Mouse (Mus musculus) neural tube, embryonic 15.5 days (tissue): ENCODE data around the gene Pcsk1n. TPM values are rescaled to one million over a fixed set of nuclear protein-coding genes. Genes with fewer than 3 reads are reported as not detected.
"Not testable (repeated sequence)": the region's sequence is repeated elsewhere in the genome, so short reads cannot be mapped to it uniquely, and the experiment has no call there.

Experiments
- ATAC-seq: fragments of 200-750 bp; cut with Nextera tagmentation; 2 replicates; pipeline ENCODE4 v1.8.0; 2017; ENCODE audit warnings: mild to moderate bottlenecking, moderate TSS enrichment, moderate library complexity; ENCODE audit not compliant: low FRiP score
- H3K27ac ChIP-seq: fragments of 300-500 bp; sonication (generic); replicated peaks from 2 replicates; pipeline ENCODE4 v1.5.1; 2015; ENCODE audit warnings: mild to moderate bottlenecking, inconsistent platforms
- H3K27me3 ChIP-seq: fragments of 300-500 bp; sonication (generic); replicated peaks from 2 replicates; pipeline ENCODE4 v1.6.1; 2015; ENCODE audit warnings: inconsistent platforms
- H3K36me3 ChIP-seq: fragments of 300-500 bp; sonication (generic); 2 replicates; pipeline ENCODE4 v1.6.1; 2015; ENCODE audit warnings: inconsistent platforms
- H3K4me1 ChIP-seq: fragments of 300-500 bp; sonication (generic); 2 replicates; pipeline ENCODE4 v1.6.1; 2015; ENCODE audit warnings: inconsistent platforms
- H3K4me2 ChIP-seq: fragments of 300-500 bp; sonication (generic); 2 replicates; pipeline ENCODE4 v1.6.1; 2015; ENCODE audit warnings: inconsistent platforms, mild to moderate bottlenecking, moderate library complexity
- H3K4me3 ChIP-seq: fragments of 300-500 bp; sonication (generic); replicated peaks from 2 replicates; pipeline ENCODE4 v1.5.1; 2015; ENCODE audit warnings: mild to moderate bottlenecking, inconsistent platforms
- H3K9ac ChIP-seq: fragments of 300-500 bp; sonication (generic); replicated peaks from 2 replicates; pipeline ENCODE4 v1.6.1; 2015; ENCODE audit warnings: mild to moderate bottlenecking, inconsistent platforms
- H3K9me3 ChIP-seq: fragments of 300-500 bp; sonication (generic); replicated peaks from 2 replicates; pipeline ENCODE4 v1.6.1; 2016; ENCODE audit warnings: inconsistent platforms
- WGBS: fragments of 180-500 bp; shearing (Covaris S2); methylation state at CpG from one replicate; pipeline ENCODE4 v1.1.7; 2015; ENCODE audit warnings: mixed read lengths; 5-methylcytosine and 5-hydroxymethylcytosine counted together
- polyA plus RNA-seq: library from polyadenylated mRNA; unstranded; fragments of >200 nt; fragmentation: Nextera tagmentation; extraction: Ambion mirVana; gene quantifications from 2 replicates; pipeline ENCODE4 v1.2.1, GENCODE M21; 2015

The Pcsk1n gene
- polyA plus RNA-seq, 1 experiment from 2014 or later = 368 TPM

GRCm38 (mm10) chrX:7909242-7909641 is 10.4 kb upstream of the Pcsk1n start, which contains the start of gene Gm10490:
Gene Gm10490, plus strand, starts transcription at chrX:7909542.
- H3K27me3 ChIP-seq, H3K4me2 ChIP-seq, H3K27ac ChIP-seq, ATAC-seq, H3K9ac ChIP-seq, H3K9me3 ChIP-seq, H3K4me1 ChIP-seq, H3K36me3 ChIP-seq, H3K4me3 ChIP-seq: not testable (repeated sequence)
- 90% methylated on average over 4 of the region's 4 CpGs for WGBS

- H3K27me3 ChIP-seq = no peaks in the 10 kb centered on the region
- no peak for ATAC-seq
Observed at GRCm38 (mm10) chrX:7910473-7910872, 9.1 kb upstream of the Pcsk1n start.

GRCm38 (mm10) chrX:7915669-7916068 is 4.0 kb upstream of the Pcsk1n start:
- WGBS = 19% methylated on average over 3 of the region's 3 CpGs
- H3K27ac ChIP-seq, ATAC-seq: not testable (repeated sequence)

More at GRCm38 (mm10) chrX:7910473-7910872, 9.1 kb upstream of the Pcsk1n start:
- no peak overlapping the region for H3K27ac ChIP-seq
- H3K4me2 ChIP-seq = no peak overlapping the region
- no peaks in the 10 kb centered on the region for H3K4me1 ChIP-seq
- H3K4me3 ChIP-seq = no peak overlapping the region
- no peak overlapping the region for H3K9ac ChIP-seq
- H3K9me3 ChIP-seq = no peaks in the 10 kb centered on the region
- 56% methylated on average over 6 of the region's 6 CpGs for WGBS
- H3K36me3 ChIP-seq = peaks cover 6% of the 10 kb centered on the region; the same call in 1 of the 2 replicates

GRCm38 (mm10) chrX:7917960-7918359 is 1.7 kb upstream of the Pcsk1n start:
- ATAC-seq, H3K36me3 ChIP-seq, H3K9me3 ChIP-seq, H3K27me3 ChIP-seq, H3K4me2 ChIP-seq, H3K4me1 ChIP-seq, H3K9ac ChIP-seq, H3K4me3 ChIP-seq, H3K27ac ChIP-seq: not testable (repeated sequence)
- WGBS = 75% methylated on average over 6 of the region's 6 CpGs

More at GRCm38 (mm10) chrX:7915669-7916068, 4.0 kb upstream of the Pcsk1n start:
- not testable (repeated sequence) for H3K27me3 ChIP-seq, H3K4me2 ChIP-seq, H3K36me3 ChIP-seq, H3K4me3 ChIP-seq, H3K4me1 ChIP-seq, H3K9ac ChIP-seq, H3K9me3 ChIP-seq

DNA sequence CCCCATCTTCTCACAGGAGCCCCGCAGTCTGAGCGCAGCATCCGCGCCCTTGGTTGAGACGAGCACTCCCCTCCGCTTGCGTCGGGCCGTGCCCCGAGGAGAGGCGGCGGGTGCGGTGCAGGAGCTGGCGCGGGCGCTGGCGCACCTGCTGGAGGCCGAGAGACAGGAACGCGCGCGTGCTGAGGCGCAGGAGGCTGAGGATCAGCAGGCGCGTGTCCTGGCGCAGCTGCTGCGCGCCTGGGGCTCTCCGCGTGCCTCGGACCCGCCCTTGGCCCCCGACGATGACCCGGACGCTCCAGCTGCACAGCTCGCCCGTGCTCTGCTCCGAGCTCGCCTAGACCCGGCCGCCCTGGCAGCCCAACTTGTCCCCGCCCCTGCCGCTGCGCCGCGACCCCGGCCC is 2.4 kb downstream of the Pcsk1n start:
- Histone ChIP-seq H3K27me3 (no peaks in the 10 kb centered on the region), H3K27ac (peak overlapping the region; percentile 79; the same call in 1 of the 2 replicates), H3K36me3 (no peaks in the 10 kb centered on the region), H3K4me2 (peak overlapping the region; percentile 65), H3K4me1 (peaks cover 11% of the 10 kb centered on the region), H3K9me3 (no peaks in the 10 kb centered on the region), H3K9ac (peak overlapping the region; percentile 58; the same call in 1 of the 2 replicates), H3K4me3 (peak overlapping the region; percentile 51)
- no peak for ATAC-seq
- WGBS = 18% methylated on average over 31 of the region's 48 CpGs

DNA sequence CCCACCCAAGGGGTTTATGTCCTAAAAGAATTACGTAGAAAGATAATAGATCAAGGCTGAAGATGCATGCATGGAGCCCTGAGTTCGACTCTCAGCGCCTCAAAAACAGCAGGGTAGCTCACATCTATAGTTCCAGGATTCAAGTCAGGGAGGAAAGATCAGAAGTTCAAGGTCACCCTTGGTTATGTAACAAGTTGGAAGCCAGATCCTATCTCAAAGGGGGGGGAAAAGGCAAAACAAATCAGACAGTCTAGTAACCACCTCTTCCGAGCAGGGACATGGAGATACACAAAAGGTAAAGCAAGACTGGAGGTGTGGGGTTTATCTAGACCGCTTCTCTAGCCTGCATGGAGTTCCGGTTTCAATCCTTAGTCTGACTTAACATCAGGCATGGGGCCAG is 6.6 kb downstream of the Pcsk1n start:
- WGBS = 70% methylated on average over 6 of the region's 6 CpGs
- Histone ChIP-seq H3K9me3 (no peaks in the 10 kb centered on the region), H3K36me3 (peaks cover 9% of the 10 kb centered on the region; the same call in 1 of the 2 replicates), H3K4me2 (no peak overlapping the region), H3K4me3 (no peak overlapping the region), H3K27me3 (0 out of 2 replicates have a peak, but pooled peaks cover 7% of the 10 kb centered on the region), H3K27ac (no peak overlapping the region), H3K9ac (no peak overlapping the region), H3K4me1 (peaks cover 11% of the 10 kb centered on the region)
- ATAC-seq = no peak

DNA sequence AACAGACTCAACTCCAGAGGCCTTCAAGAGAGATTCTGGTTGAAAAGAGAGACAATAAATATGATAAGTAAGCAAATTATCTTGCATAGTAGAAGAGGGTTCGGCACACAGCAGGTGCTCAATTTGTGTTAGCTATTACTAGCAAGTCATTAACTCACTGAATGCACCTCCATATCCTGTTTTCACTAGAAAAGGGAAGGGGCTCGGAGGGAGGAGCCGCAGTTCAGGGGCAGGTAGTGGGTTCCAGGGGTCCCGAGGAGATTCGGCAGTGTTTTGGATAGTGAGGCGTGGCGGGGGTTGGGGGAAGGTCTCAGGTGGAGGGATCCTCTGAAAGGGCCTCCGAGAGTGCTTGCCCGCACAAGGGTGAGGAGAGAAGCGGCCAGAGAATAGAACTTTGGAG is 7.5 kb downstream of the Pcsk1n start:
- Histone ChIP-seq H3K27me3 (0 out of 2 replicates have a peak, but pooled peaks cover 7% of the 10 kb centered on the region), H3K4me3 (no peak overlapping the region), H3K36me3 (peaks cover 17% of the 10 kb centered on the region), H3K4me2 (no peak overlapping the region), H3K4me1 (peaks cover 11% of the 10 kb centered on the region), H3K27ac (no peak overlapping the region), H3K9me3 (no peaks in the 10 kb centered on the region), H3K9ac (no peak overlapping the region)
- WGBS = 23% methylated on average over 10 of the region's 10 CpGs
- ATAC-seq = no peak

- no peak within 1 kb of the TSS for H3K9ac ChIP-seq
- H3K36me3 ChIP-seq = peaks cover 22% of the 10 kb centered on the region
- H3K27ac ChIP-seq = no peak within 1 kb of the TSS
- H3K27me3 ChIP-seq = 0 out of 2 replicates have a peak, but pooled peaks cover 7% of the 10 kb centered on the region
- 20% methylated on average over 19 of the region's 19 CpGs for WGBS
- peaks cover 2% of the 10 kb centered on the region for H3K4me1 ChIP-seq
- H3K9me3 ChIP-seq = no peaks in the 10 kb centered on the region
- no peak for ATAC-seq
- no peak within 1 kb of the TSS for H3K4me3 ChIP-seq
- H3K4me2 ChIP-seq = no peak within 1 kb of the TSS
Observed at GRCm38 (mm10) chrX:7928270-7928790, 8.7 kb downstream of the Pcsk1n start, which contains the start of gene Eras. Gene Eras, minus strand, starts transcription at chrX:7928607.

- H3K36me3 ChIP-seq = peaks cover 13% of the 10 kb centered on the region
- H3K4me2 ChIP-seq = no peak overlapping the region
- H3K9ac ChIP-seq = no peak overlapping the region
- ATAC-seq = no peak
- H3K4me1 ChIP-seq = no peaks in the 10 kb centered on the region
- H3K9me3 ChIP-seq = no peaks in the 10 kb centered on the region
- no peak overlapping the region for H3K4me3 ChIP-seq
- H3K27me3 ChIP-seq = no peaks in the 10 kb centered on the region
- 44% methylated on average over 11 of the region's 11 CpGs for WGBS
- H3K27ac ChIP-seq = no peak overlapping the region
Observed at GRCm38 (mm10) chrX:7936874-7937273, 17.3 kb downstream of the Pcsk1n start.

- no peak overlapping the region for H3K9ac ChIP-seq
- WGBS = 94% methylated on average over 6 of the region's 6 CpGs
- no peak overlapping the region for H3K4me3 ChIP-seq
- no peaks in the 10 kb centered on the region for H3K4me1 ChIP-seq
- no peak for ATAC-seq
- H3K9me3 ChIP-seq = no peaks in the 10 kb centered on the region
- no peaks in the 10 kb centered on the region for H3K27me3 ChIP-seq
- H3K27ac ChIP-seq = no peak overlapping the region
- H3K4me2 ChIP-seq = no peak overlapping the region
- peaks cover 7% of the 10 kb centered on the region; the same call in 1 of the 2 replicates for H3K36me3 ChIP-seq
Observed at GRCm38 (mm10) chrX:7937667-7938066, 18.0 kb downstream of the Pcsk1n start.

DNA sequence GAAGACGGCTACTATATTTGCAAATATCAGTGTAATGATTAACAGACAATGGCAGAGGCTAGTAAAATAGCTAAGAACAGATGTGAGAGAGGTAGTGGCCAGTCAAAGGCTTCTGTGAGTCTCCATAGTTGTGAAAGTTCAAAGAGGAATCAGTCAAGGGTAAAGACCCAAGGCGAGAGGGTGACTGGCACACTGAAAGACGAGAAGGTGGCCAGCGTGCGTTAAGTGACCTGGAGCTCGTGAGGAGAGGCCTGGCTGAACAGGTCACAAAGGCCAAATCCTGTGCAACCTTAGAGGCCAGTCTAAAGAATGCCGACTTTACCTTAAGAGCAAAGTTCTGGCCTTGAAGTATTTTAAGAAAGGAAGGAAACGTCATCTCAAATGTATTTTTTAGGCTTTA is 26.0 kb downstream of the Pcsk1n start:
- no peaks in the 10 kb centered on the region for H3K27me3 ChIP-seq
- H3K9ac ChIP-seq = no peak overlapping the region
- H3K4me3 ChIP-seq = no peak overlapping the region
- no peak overlapping the region for H3K4me2 ChIP-seq
- peaks cover 4% of the 10 kb centered on the region for H3K36me3 ChIP-seq
- 82% methylated on average over 8 of the region's 8 CpGs for WGBS
- H3K4me1 ChIP-seq = peaks cover 6% of the 10 kb centered on the region; the same call in 1 of the 2 replicates
- ATAC-seq = no peak
- no peak overlapping the region for H3K27ac ChIP-seq
- no peaks in the 10 kb centered on the region for H3K9me3 ChIP-seq

DNA sequence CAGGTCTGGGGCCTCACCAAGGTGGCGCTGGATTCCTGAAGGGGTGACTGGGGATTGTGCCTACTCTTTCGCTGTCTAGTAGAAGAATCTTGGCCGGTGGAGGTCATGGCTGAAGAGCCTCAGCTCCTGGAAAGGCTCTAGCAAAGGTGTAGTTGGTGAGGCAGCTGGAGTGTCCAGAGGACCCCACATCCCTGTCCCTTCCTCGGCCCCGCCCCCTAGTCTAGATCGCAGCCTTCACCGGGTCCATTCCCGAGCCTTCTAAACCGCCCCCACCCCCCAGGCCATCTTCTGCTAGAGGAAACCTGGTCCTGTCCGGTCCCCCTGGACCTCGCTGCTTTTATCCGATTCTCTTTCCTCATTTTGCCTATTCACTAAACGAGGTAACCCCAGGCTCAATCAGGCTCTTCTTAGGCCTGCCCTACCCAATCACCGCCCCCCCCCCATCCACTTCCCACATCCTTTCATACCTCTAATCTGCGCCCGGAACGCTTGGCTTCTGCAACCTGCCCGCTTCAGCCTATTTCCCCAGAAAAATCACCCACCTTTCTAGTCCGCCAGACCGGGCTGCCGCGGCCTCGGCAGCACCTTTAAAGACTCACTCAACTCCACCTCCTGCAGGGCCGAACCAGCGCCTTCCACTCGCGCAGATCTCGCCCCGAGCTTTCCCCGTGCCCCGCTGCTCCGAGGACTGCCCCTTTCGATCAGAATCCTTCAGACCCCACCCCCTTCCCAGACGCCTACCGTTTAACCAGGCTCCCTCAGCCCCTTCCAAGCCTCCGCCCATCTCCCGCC is 27.7 kb downstream of the Pcsk1n start, which contains the start of gene Hdac6:
Hdac6 (minus strand) TSS at position 782 of the 792 bp plus-strand sequence.
- peak within 1 kb of the TSS; percentile 79 for H3K27ac ChIP-seq
- peak within 1 kb of the TSS; percentile 49 for H3K4me3 ChIP-seq
- peak; percentile 23 for ATAC-seq
- H3K9me3 ChIP-seq = no peaks in the 10 kb centered on the region
- 28% methylated on average over 34 of the region's 37 CpGs for WGBS
- H3K4me2 ChIP-seq = peak within 1 kb of the TSS; percentile 58
- peaks cover 6% of the 10 kb centered on the region; the same call in 1 of the 2 replicates for H3K4me1 ChIP-seq
- peak within 1 kb of the TSS; percentile 50 for H3K9ac ChIP-seq
- H3K27me3 ChIP-seq = no peaks in the 10 kb centered on the region
- no peaks in the 10 kb centered on the region; the same call in 1 of the 2 replicates for H3K36me3 ChIP-seq
